Mouse (Mus musculus) midbrain, embryonic 12.5 days (tissue): ENCODE measurements around the gene Xaf1. TPM values are rescaled to one million over a fixed set of nuclear protein-coding genes. Genes with fewer than 3 reads are reported as not detected.

Experiments used
- ATAC-seq: fragments of 200-750 bp; cut with Nextera tagmentation; 2 replicates; pipeline ENCODE4 v1.8.0; 2017; ENCODE audit warnings: low read depth, moderate TSS enrichment, moderate library complexity; ENCODE audit not compliant: low FRiP score
- H3K27ac ChIP-seq: fragments of 300-500 bp; sonication (generic); replicated peaks from 2 replicates; pipeline ENCODE4 v1.5.1; 2016; ENCODE audit warnings: mild to moderate bottlenecking
- H3K27me3 ChIP-seq: fragments of 300-500 bp; sonication (generic); 2 replicates; pipeline ENCODE4 v1.6.1; 2016; ENCODE audit warnings: mild to moderate bottlenecking
- H3K36me3 ChIP-seq: fragments of 300-500 bp; sonication (generic); 2 replicates; pipeline ENCODE4 v1.6.1; 2016
- H3K4me1 ChIP-seq: fragments of 300-500 bp; sonication (generic); 2 replicates; pipeline ENCODE4 v1.6.1; 2016
- H3K4me2 ChIP-seq: fragments of 300-500 bp; sonication (generic); replicated peaks from 2 replicates; pipeline ENCODE4 v1.6.1; 2016; ENCODE audit warnings: mild to moderate bottlenecking, moderate library complexity
- H3K4me3 ChIP-seq: fragments of 300-500 bp; sonication (generic); 2 replicates; pipeline ENCODE4 v1.5.1; 2016; ENCODE audit warnings: mild to moderate bottlenecking
- H3K9ac ChIP-seq: fragments of 300-500 bp; sonication (generic); replicated peaks from 2 replicates; pipeline ENCODE4 v1.6.1; 2016; ENCODE audit warnings: mild to moderate bottlenecking, moderate library complexity
- H3K9me3 ChIP-seq: fragments of 300-500 bp; sonication (generic); 2 replicates; pipeline ENCODE4 v1.6.1; 2016; ENCODE audit warnings: mild to moderate bottlenecking
- WGBS: fragments of 180-500 bp; shearing (Covaris S2); methylation state at CpG from one replicate; pipeline ENCODE4 v1.1.7; 2016; 5-methylcytosine and 5-hydroxymethylcytosine counted together
- polyA plus RNA-seq: library from polyadenylated mRNA; unstranded; fragments of >200 nt; fragmentation: Nextera tagmentation; extraction: Ambion mirVana; gene quantifications from 2 replicates; pipeline ENCODE4 v1.2.1, GENCODE M21; 2016

Xaf1 gene
- polyA plus RNA-seq, 1 experiment from 2014 or later, result 1.6 TPM

GRCm38 (mm10) chr11:72284532-72285182 lies 16.8 kb upstream of the Xaf1 start:
- Histone ChIP-seq H3K4me1 (no peaks in the 10 kb centered on the region), H3K4me2 (no peak overlapping the region), H3K9me3 (peaks cover 2% of the 10 kb centered on the region; the same call in 1 of the 2 replicates), H3K9ac (no peak overlapping the region), H3K36me3 (no peaks in the 10 kb centered on the region), H3K27ac (no peak overlapping the region), H3K4me3 (no peak overlapping the region), H3K27me3 (no peaks in the 10 kb centered on the region)
- ATAC-seq, result no peak
- 89% methylated on average over 14 of the region's 14 CpGs for WGBS

GRCm38 (mm10) chr11:72285971-72286480 lies 15.4 kb upstream of the Xaf1 start:
- no peaks in the 10 kb centered on the region for H3K4me1 ChIP-seq
- H3K4me3 ChIP-seq, result no peak overlapping the region
- peaks cover 3% of the 10 kb centered on the region; the same call in 1 of the 2 replicates for H3K9me3 ChIP-seq
- H3K27ac ChIP-seq, result no peak overlapping the region
- no peak for ATAC-seq
- 81% methylated on average over 6 of the region's 6 CpGs for WGBS
- H3K9ac ChIP-seq, result no peak overlapping the region
- H3K27me3 ChIP-seq, result no peaks in the 10 kb centered on the region
- no peaks in the 10 kb centered on the region for H3K36me3 ChIP-seq
- no peak overlapping the region for H3K4me2 ChIP-seq

- no peak overlapping the region for H3K4me3 ChIP-seq
- H3K27ac ChIP-seq, result no peak overlapping the region
- 84% methylated on average over 3 of the region's 3 CpGs for WGBS
- H3K36me3 ChIP-seq, result no peaks in the 10 kb centered on the region
- no peak overlapping the region for H3K4me2 ChIP-seq
- no peak overlapping the region for H3K9ac ChIP-seq
- no peak for ATAC-seq
- no peaks in the 10 kb centered on the region for H3K4me1 ChIP-seq
- peaks cover 3% of the 10 kb centered on the region; the same call in 1 of the 2 replicates for H3K9me3 ChIP-seq
- H3K27me3 ChIP-seq, result no peaks in the 10 kb centered on the region
Observed at GRCm38 (mm10) chr11:72286651-72287050, 14.8 kb upstream of the Xaf1 start.

GRCm38 (mm10) chr11:72287126-72287525 lies 14.3 kb upstream of the Xaf1 start:
- ATAC-seq, result no peak
- Histone ChIP-seq H3K9me3 (peaks cover 3% of the 10 kb centered on the region; the same call in 1 of the 2 replicates), H3K27ac (no peak overlapping the region), H3K9ac (no peak overlapping the region), H3K4me1 (no peaks in the 10 kb centered on the region), H3K4me2 (no peak overlapping the region), H3K27me3 (no peaks in the 10 kb centered on the region), H3K36me3 (no peaks in the 10 kb centered on the region), H3K4me3 (no peak overlapping the region)
- WGBS, result 95% methylated on average over 2 of the region's 2 CpGs

- no peaks in the 10 kb centered on the region for H3K27me3 ChIP-seq
- no peak overlapping the region for H3K4me2 ChIP-seq
- H3K9me3 ChIP-seq, result peaks cover 3% of the 10 kb centered on the region; the same call in 1 of the 2 replicates
- H3K9ac ChIP-seq, result no peak overlapping the region
- H3K4me3 ChIP-seq, result no peak overlapping the region
- ATAC-seq, result no peak
- 82% methylated on average over 3 of the region's 3 CpGs for WGBS
- H3K27ac ChIP-seq, result no peak overlapping the region
- no peaks in the 10 kb centered on the region for H3K4me1 ChIP-seq
- no peaks in the 10 kb centered on the region for H3K36me3 ChIP-seq
Observed at GRCm38 (mm10) chr11:72287543-72287942, 13.9 kb upstream of the Xaf1 start.

- H3K9ac ChIP-seq, result no peak overlapping the region
- no peak overlapping the region for H3K27ac ChIP-seq
- no peaks in the 10 kb centered on the region for H3K4me1 ChIP-seq
- H3K4me2 ChIP-seq, result no peak overlapping the region
- no peaks in the 10 kb centered on the region for H3K36me3 ChIP-seq
- ATAC-seq, result no peak
- peaks cover 3% of the 10 kb centered on the region; the same call in 1 of the 2 replicates for H3K9me3 ChIP-seq
- no peak overlapping the region for H3K4me3 ChIP-seq
- WGBS, result 71% methylated on average over 2 of the region's 2 CpGs
- H3K27me3 ChIP-seq, result no peaks in the 10 kb centered on the region
Observed at GRCm38 (mm10) chr11:72293116-72293515, 8.3 kb upstream of the Xaf1 start.

GRCm38 (mm10) chr11:72302230-72302629 lies 801 bp downstream of the Xaf1 start:
- Histone ChIP-seq H3K27me3 (no peaks in the 10 kb centered on the region), H3K36me3 (no peaks in the 10 kb centered on the region), H3K27ac (no peak overlapping the region), H3K4me2 (no peak overlapping the region), H3K9ac (no peak overlapping the region), H3K4me3 (no peak overlapping the region), H3K4me1 (peaks cover 4% of the 10 kb centered on the region; the same call in 1 of the 2 replicates), H3K9me3 (no peaks in the 10 kb centered on the region)
- 85% methylated on average over 7 of the region's 7 CpGs for WGBS
- no peak for ATAC-seq

- Histone ChIP-seq H3K9me3 (no peaks in the 10 kb centered on the region), H3K27me3 (peaks cover 4% of the 10 kb centered on the region; the same call in 1 of the 2 replicates), H3K4me3 (no peak overlapping the region), H3K36me3 (no peaks in the 10 kb centered on the region), H3K4me1 (no peaks in the 10 kb centered on the region), H3K27ac (no peak overlapping the region), H3K4me2 (no peak overlapping the region), H3K9ac (no peak overlapping the region)
- WGBS, result 84% methylated on average over 5 of the region's 5 CpGs
- no peak for ATAC-seq
Observed at GRCm38 (mm10) chr11:72307461-72307860, 6.0 kb downstream of the Xaf1 start.

GRCm38 (mm10) chr11:72308982-72309381 lies 7.6 kb downstream of the Xaf1 start:
- no peaks in the 10 kb centered on the region for H3K36me3 ChIP-seq
- no peak overlapping the region for H3K4me2 ChIP-seq
- WGBS, result 76% methylated on average over 2 of the region's 2 CpGs
- ATAC-seq, result no peak
- H3K4me1 ChIP-seq, result no peaks in the 10 kb centered on the region
- H3K27me3 ChIP-seq, result peaks cover 17% of the 10 kb centered on the region
- no peak overlapping the region for H3K9ac ChIP-seq
- no peak overlapping the region for H3K27ac ChIP-seq
- no peaks in the 10 kb centered on the region for H3K9me3 ChIP-seq
- no peak overlapping the region for H3K4me3 ChIP-seq

GRCm38 (mm10) chr11:72310491-72310890 lies 9.1 kb downstream of the Xaf1 start:
- H3K27me3 ChIP-seq, result peaks cover 32% of the 10 kb centered on the region
- H3K9me3 ChIP-seq, result no peaks in the 10 kb centered on the region
- no peak overlapping the region for H3K4me2 ChIP-seq
- 0 out of 2 replicates have a peak, but pooled peaks cover 4% of the 10 kb centered on the region for H3K4me1 ChIP-seq
- no peak overlapping the region for H3K4me3 ChIP-seq
- no peak overlapping the region for H3K27ac ChIP-seq
- no peak overlapping the region for H3K9ac ChIP-seq
- no peaks in the 10 kb centered on the region for H3K36me3 ChIP-seq
- no peak for ATAC-seq
- whole genome bisulfite sequencing, result 82% methylated on average over 4 of the region's 4 CpGs

- Histone ChIP-seq H3K27ac (no peak overlapping the region), H3K4me1 (0 out of 2 replicates have a peak, but pooled peaks cover 4% of the 10 kb centered on the region), H3K36me3 (no peaks in the 10 kb centered on the region), H3K4me2 (no peak overlapping the region), H3K9me3 (no peaks in the 10 kb centered on the region), H3K27me3 (peaks cover 35% of the 10 kb centered on the region), H3K9ac (no peak overlapping the region), H3K4me3 (no peak overlapping the region)
- 82% methylated on average over 10 of the region's 10 CpGs for WGBS
- ATAC-seq, result no peak
Observed at GRCm38 (mm10) chr11:72311355-72312001, 10.0 kb downstream of the Xaf1 start.

- Histone ChIP-seq H3K27me3 (peaks cover 42% of the 10 kb centered on the region), H3K9ac (0 out of 2 replicates have a peak within 1 kb of the TSS, but pooled peaks have one; percentile 41), H3K27ac (no peak within 1 kb of the TSS), H3K4me3 (peak within 1 kb of the TSS; percentile 33), H3K4me1 (0 out of 2 replicates have a peak, but pooled peaks cover 4% of the 10 kb centered on the region), H3K9me3 (no peaks in the 10 kb centered on the region), H3K4me2 (peak within 1 kb of the TSS; percentile 53), H3K36me3 (no peaks in the 10 kb centered on the region)
- ATAC-seq, result no peak
- WGBS, result 11% methylated on average over 42 of the region's 42 CpGs
Observed at GRCm38 (mm10) chr11:72314151-72314895, 12.9 kb downstream of the Xaf1 start, which contains the start of gene Fbxo39. Fbxo39 (plus strand) TSS chr11:72314444.
